Mouse (Mus musculus) bone marrow macrophage, adult 2 months (primary cell): ENCODE measurements around the gene Wdr61.

Source experiments
- CTCF ChIP-seq: IDR thresholded peaks from 2 replicates; pipeline ENCODE4 v1.5.1; 2012; ENCODE audit warnings: low read depth, mild to moderate bottlenecking, low read length, moderate library complexity
- POLR2A ChIP-seq: IDR thresholded peaks from 2 replicates; pipeline ENCODE4 v1.6.1; 2012; ENCODE audit warnings: mild to moderate bottlenecking, low read depth, low read length, borderline replicate concordance

DNA sequence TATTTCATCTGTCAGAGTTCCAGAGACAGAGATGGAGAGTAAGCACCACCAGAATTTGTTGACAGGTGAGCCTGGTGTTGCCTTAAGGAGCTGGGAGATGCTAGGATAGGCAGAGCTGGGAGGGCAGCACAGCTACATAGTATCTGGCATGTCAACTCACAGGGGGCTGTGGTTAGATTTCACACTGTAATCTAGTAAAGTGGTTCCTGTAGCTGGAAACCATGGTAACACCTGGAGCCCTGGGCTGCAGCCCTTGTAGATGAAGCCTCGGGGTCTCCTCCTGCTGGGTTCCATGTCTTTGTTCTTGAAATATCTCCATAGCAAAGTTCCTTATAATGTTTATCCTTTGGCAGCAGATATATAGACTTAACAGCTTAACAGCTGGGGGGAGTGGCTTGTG is 28.8 kb downstream of the Wdr61 start:
- TF ChIP-seq CTCF, result no peak
- no peak for TF ChIP-seq POLR2A
